Mouse (Mus musculus): ENCODE data around the gene Olfml3.

Gene Olfml3

GRCm38 (mm10) chr3:103740342-103740741 lies 2.5 kb upstream of the Olfml3 start:
- DNase-seq (ENCODE audit: low spot score in 2 of 2), result no peak

- no peak for DNase-seq (ENCODE audit: low spot score in 2 of 2)
Observed at GRCm38 (mm10) chr3:103739329-103739728, 1.5 kb upstream of the Olfml3 start, which contains the start of gene Gm10964. Gene Gm10964 (plus strand): TSS chr3:103739366.

GRCm38 (mm10) chr3:103737061-103737754 lies 593 bp downstream of the Olfml3 start:
- DNase-seq (ENCODE audit: low spot score in 2 of 2), result no peak

DNA sequence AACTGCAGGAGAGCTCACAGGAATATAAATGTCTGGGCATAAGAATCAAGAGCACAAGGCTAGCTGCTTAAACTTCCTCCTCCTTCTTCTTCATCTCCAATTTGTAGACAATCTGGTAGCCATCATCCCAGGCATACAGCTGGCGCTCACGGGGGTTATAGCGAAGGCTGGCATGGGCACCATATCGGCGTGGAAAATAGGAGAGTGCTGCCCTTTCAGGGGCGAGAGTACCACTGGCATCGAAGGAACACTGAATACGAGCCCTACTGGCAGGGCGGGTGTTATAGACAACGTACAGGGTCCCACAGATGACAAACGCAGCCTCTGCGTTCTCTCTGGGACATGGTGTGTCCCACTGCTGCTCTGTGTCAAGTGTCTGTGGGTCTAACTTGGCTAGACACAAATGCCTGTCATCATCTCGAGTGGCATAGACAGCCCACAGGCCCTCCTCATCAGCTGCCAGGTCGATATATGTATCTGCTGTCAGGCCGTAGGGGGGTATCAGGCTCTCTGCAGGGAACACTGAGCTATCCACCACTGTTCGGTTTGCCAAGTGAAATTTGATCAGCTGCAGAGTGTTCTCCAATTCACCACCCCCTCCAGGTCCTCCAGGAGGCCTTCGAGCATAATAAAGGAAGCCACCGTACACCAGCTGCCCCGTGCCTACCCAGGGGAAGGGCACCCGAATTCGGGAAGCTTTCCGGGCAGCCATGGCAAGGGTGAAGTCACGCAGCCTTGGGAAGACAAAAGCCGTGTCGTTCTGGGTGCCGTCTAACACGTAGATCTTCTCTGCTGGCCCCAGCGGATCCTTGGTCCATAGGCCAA lies 1.8 kb downstream of the Olfml3 start:
- DNase-seq (ENCODE audit: low spot score in 2 of 2), result no peak

DNA sequence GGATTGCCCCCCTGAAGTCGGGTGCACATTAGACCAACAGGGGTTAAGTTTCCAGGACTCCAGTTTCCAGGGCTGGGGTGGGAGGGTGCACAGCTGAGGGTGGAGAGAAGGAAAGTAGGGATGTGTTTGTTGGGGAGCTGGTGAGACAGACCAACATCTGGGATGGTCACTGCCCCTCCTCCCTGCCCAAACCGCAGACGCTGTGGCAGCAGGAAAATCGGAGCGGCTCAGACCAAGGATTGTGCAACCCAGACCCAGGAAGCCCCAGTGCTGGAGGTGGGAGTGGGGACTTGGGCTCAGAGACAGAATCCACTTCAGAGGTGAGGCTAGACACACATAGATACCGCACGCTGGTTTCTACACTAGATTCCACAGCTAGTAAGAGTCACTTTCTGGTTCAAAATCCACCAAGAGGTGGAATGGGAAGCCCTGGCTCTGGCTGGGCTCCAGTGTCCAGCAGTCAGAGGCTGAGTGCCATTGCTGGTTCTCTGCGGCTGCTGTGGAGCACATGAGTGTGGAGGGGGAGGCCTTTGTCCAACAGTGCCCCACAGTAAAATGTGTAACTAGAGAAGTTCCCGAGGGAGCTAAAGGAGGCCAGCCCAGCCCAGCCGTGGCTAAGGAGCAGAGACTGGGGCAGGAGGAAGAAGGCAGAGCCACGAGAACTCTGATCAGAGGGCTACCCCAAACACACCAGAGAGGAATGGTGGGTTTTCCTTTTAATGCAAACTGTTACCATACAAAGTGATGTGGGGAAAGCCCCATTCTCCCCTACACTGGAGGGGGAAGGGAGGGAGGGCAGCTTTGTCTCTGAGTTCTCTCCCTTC lies 2.9 kb downstream of the Olfml3 start:
- no peak for DNase-seq (ENCODE audit: low spot score in 2 of 2)

- peak; percentile 62 to 68 for DNase-seq (ENCODE audit: low spot score in 2 of 2)
Observed at GRCm38 (mm10) chr3:103733799-103734695, 3.8 kb downstream of the Olfml3 start.

DNA sequence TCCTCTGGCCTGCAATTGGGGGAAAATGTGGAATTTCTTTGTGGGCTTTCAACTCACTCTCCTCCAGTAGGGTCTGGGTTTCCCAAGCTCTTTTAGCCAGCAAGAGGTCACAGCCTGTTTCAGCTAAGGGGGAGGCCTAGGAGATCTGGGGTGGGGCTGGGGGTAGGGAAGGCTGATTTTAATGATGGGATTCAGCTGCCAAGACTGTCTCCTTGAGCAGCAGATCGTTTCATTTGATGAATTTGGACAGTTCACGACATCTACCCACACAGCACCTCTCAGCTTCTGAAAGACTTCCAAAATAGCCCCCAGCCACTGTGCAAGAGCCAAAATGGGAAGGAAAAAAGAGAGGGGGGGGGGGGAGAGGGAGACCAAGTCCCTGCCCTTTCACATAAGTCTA lies 4.6 kb downstream of the Olfml3 start:
- no peak for DNase-seq (ENCODE audit: low spot score in 2 of 2)

DNA sequence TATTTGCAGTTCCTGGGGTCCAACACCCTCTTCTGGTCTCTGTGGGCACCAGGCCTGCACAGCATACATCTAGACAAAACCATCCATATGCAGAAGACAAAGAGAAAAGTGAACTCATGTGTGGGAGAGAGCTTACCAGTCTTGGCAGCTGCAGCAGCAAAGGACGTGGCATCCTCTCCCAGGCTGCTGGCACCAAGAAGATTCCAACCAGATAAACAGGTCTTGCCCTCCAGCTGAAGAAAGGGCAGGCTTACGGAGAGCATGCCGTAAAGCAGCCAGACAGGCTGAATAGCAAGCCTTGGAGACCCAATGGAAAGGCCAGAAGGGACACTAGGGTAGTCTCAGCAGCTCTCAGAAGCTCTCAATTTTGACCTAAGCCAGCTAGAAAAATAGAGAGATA lies 5.7 kb downstream of the Olfml3 start:
- no peak for DNase-seq (ENCODE audit: low spot score in 2 of 2)

GRCm38 (mm10) chr3:103729850-103730249 lies 8.0 kb downstream of the Olfml3 start:
- no peak for DNase-seq (ENCODE audit: low spot score in 2 of 2)

GRCm38 (mm10) chr3:103727813-103728326 lies 9.9 kb downstream of the Olfml3 start:
- no peak for DNase-seq (ENCODE audit: low spot score in 2 of 2)

DNA sequence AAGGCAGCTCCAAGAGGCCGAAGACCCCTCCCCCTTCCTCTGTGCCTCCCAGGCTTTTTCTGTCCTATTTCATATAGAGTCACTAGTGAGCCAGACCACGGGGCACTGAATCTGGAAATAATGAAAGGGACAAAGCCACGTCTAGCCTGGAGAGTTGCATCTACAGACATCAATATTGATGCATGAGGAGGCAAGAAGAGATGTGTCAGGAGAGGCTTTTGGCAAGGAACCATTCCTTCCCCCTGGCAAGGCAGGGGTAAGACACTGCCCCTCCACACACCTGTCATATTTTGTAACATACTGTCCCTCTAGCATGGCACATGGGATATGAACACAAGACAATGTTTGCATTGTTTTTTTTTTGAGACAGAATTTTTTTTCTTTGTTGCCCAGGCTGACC lies 11.2 kb downstream of the Olfml3 start:
- DNase-seq (ENCODE audit: low spot score in 2 of 2), result no peak

- DNase-seq (ENCODE audit: low spot score in 2 of 2), result no peak
Observed at GRCm38 (mm10) chr3:103724137-103724536, 13.7 kb downstream of the Olfml3 start.

- no peak for DNase-seq (ENCODE audit: low spot score in 2 of 2)
Observed at GRCm38 (mm10) chr3:103718728-103719127, 19.1 kb downstream of the Olfml3 start.

DNA sequence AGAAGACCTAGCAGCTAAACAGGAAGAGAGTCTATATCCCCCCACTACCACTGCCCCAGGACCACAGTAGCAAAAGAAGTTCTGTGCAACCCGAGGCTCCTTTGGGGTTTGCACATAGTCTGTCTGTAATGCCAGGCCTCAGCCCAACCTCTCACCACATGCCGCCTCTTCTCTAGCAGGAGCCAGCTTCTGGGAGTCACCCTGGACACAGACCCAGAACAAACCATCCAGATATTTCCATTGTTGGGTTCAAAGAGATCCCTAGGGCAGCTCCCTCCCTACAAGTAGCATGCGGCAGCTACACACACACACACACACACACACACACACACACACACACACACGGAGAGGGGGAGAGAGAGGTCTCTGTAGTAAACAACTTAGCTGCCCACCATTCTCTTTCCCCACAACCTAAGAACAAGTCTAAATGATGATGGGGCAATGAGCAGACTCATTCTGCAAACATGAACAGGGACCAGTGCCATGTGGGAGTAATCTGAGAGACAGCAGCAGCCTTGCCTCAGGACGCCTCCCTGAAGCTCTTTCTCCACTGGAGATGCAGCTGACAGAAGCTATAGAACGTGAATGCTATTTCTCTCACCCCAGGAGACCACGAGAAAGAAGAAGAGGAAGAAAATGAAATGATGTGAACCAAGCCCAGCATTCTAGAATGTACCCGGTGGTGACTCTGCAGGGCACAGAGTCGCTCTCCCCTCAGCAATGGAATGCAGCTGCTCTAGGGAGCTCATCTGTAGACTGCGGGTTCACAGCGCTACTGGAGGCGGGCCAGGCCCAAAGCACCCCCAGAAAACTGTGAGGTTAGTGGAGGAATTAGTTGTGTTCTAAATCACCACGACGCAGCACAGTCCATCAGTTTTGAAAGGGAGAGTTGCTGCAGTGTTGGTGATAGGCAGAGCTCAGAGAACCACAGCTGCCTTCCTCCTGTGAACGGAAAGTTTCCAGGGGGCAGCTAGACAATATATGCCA lies 20.7 kb downstream of the Olfml3 start:
- DNase-seq (ENCODE audit: low spot score in 2 of 2), result peak in 1 of 2 experiments; percentile 49

- DNase-seq (ENCODE audit: low spot score in 2 of 2), result no peak
Observed at GRCm38 (mm10) chr3:103715762-103716693, 21.8 kb downstream of the Olfml3 start.

DNA sequence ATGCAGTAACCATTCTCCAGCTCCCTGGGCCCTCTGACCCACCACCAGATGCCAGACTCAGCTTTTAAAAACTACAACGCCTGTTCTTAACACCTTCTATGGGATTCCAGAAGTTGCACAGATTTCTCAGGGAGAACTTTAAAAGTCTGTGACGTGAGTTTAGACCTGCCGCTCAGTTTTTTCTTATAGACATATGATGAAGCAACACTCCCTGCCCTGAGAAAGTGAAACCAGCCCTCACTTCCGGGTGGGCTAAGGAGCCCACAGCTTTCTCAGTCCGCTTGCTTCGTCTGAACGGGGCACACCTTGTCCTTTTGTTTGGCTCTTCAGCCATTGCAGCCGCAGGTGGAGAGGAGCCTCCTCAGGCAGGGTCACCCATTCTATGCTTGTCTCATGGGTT lies 22.9 kb downstream of the Olfml3 start:
- no peak for DNase-seq (ENCODE audit: low spot score in 2 of 2)

DNA sequence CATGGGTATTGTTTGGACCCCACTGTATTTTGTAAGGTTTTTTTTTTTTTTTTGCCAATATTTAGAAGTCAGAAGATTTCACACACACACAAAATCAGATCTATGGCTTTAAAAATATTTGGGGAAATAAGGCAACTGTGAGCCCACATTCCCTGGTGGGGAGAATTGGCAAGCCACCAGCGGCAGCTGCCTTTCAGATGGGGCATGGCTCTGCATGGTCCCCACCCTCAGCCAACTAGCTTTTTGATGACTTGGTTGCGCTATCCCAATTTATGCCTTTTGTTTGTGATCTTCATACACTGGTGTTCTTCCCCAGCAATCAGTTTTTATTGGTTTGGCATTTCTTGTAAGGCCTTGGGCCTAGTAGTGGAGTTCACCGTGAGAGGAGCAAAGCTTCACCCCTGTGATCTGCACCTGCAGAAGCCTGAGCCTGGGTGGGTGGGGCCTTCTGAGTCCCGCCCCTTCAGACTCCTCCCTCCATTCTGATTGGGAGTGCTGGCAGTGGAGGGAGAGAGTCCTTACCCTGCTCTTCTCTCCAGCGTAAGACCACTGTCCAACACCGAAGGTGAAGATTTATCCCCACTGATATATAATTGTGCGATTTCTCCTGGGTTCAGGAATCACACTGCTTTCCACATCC lies 23.4 kb downstream of the Olfml3 start:
- DNase-seq (ENCODE audit: low spot score in 2 of 2), result no peak

- DNase-seq (ENCODE audit: low spot score in 2 of 2), result no peak
Observed at GRCm38 (mm10) chr3:103712196-103712595, 25.6 kb downstream of the Olfml3 start.
